Mouse (Mus musculus): Measurements from ENCODE around the gene Olfr194.
"Not testable (repeated sequence)": the region's sequence is repeated elsewhere in the genome, so short reads cannot be mapped to it uniquely, and the experiment has no call there.

GRCm38 (mm10) chr16:59108522-59108921, 12.3 kb downstream of the Olfr194 start:
- TF ChIP-seq CTCF (IDR thresholded peaks at IDR 0.05 in 2 of 3, conservative IDR thresholded peaks at IDR 0.05 in 1 of 3; ENCODE audit: control insufficient read depth in 1 of 3, insufficient read depth in 1 of 3, low read depth in 2 of 3, low read length in 3 of 3, poor library complexity in 1 of 3, severe bottlenecking in 1 of 3); MAX (IDR thresholded peaks at IDR 0.05; ENCODE audit: low read length); POLR2A (IDR thresholded peaks at IDR 0.05; ENCODE audit: control insufficient read depth in 1 of 2, insufficient read depth in 1 of 2, low read depth in 1 of 2, low read length in 2 of 2, poor library complexity in 1 of 2); CHD1 (IDR thresholded peaks at IDR 0.05; ENCODE audit: low read depth, low read length); MYC (IDR thresholded peaks at IDR 0.05; ENCODE audit: low read depth, low read length); NELFE (IDR thresholded peaks at IDR 0.05; ENCODE audit: low read depth, low read length); RAD21 (IDR thresholded peaks at IDR 0.05; ENCODE audit: low read depth, low read length); NRF1 (IDR thresholded peaks at IDR 0.05; ENCODE audit: insufficient read depth, low read depth, low read length, poor library complexity, severe bottlenecking); USF2 (IDR thresholded peaks at IDR 0.05; ENCODE audit: borderline replicate concordance in 1 of 2, insufficient read depth in 1 of 2, low read depth in 1 of 2, low read length in 2 of 2): not testable (repeated sequence)
